Mouse (Mus musculus) heart, embryonic 11.5 days (tissue): Measurements from ENCODE around the gene Adamts15. TPM values are rescaled to one million over a fixed set of nuclear protein-coding genes. Genes with fewer than 3 reads are reported as not detected.

Experiments used
- ATAC-seq: fragments of 200-750 bp; cut with Nextera tagmentation; replicated peaks from 2 replicates; pipeline ENCODE4 v1.8.0; 2017; ENCODE audit warnings: moderate library complexity; ENCODE audit not compliant: insufficient number of reproducible peaks, low FRiP score, low TSS enrichment
- H3K27ac ChIP-seq: fragments of 300-500 bp; sonication (generic); 2 replicates; pipeline ENCODE4 v1.5.1; 2014; ENCODE audit warnings: mild to moderate bottlenecking, low read depth, low read length
- H3K27me3 ChIP-seq: fragments of 300-500 bp; sonication (generic); 2 replicates; pipeline ENCODE4 v1.6.1; 2014; ENCODE audit warnings: mild to moderate bottlenecking, low read length, mixed read lengths; ENCODE audit not compliant: control insufficient read depth, insufficient read depth
- H3K36me3 ChIP-seq: fragments of 300-500 bp; sonication (generic); 2 replicates; pipeline ENCODE4 v1.6.1; 2014; ENCODE audit warnings: mild to moderate bottlenecking, low read length, moderate library complexity, mixed read lengths; ENCODE audit not compliant: control insufficient read depth, insufficient read depth
- H3K4me1 ChIP-seq: fragments of 300-500 bp; sonication (generic); 2 replicates; pipeline ENCODE4 v1.6.1; 2014; ENCODE audit warnings: low read length; ENCODE audit not compliant: control insufficient read depth, insufficient read depth
- H3K4me2 ChIP-seq: fragments of 300-500 bp; sonication (generic); 2 replicates; pipeline ENCODE4 v1.6.1; 2014; ENCODE audit warnings: mild to moderate bottlenecking, moderate library complexity
- H3K4me3 ChIP-seq: fragments of 300-500 bp; sonication (generic); 2 replicates; pipeline ENCODE4 v1.5.1; 2014; ENCODE audit warnings: low read depth, low read length
- H3K9ac ChIP-seq: fragments of 300-500 bp; sonication (generic); 2 replicates; pipeline ENCODE4 v1.6.1; 2014; ENCODE audit warnings: mild to moderate bottlenecking, low read depth, low read length, moderate library complexity
- H3K9me3 ChIP-seq: fragments of 300-500 bp; sonication (generic); replicated peaks from 2 replicates; pipeline ENCODE4 v1.6.1; 2016; ENCODE audit warnings: low read length; ENCODE audit not compliant: control insufficient read depth
- WGBS: fragments of 180-500 bp; shearing (Covaris S2); extraction: QIAGEN DNeasy Blood & Tissue Kit; methylation state at CpG from one replicate; pipeline ENCODE4 v1.1.7; 2014; ENCODE audit not compliant: insufficient replicate concordance; 5-methylcytosine and 5-hydroxymethylcytosine counted together
- polyA plus RNA-seq: library from polyadenylated mRNA; unstranded; fragments of >200 nt; fragmentation: Nextera tagmentation; extraction: Ambion mirVana; gene quantifications from 2 replicates; pipeline ENCODE4 v1.2.1, GENCODE M21; 2014

Gene Adamts15
- polyA plus RNA-seq, 1 experiment from 2014 or later = 5.7 TPM

- ATAC-seq = no peak
- H3K9ac ChIP-seq = no peak overlapping the region
- H3K4me1 ChIP-seq = peaks cover 7% of the 10 kb centered on the region
- 78% methylated on average over 5 of the region's 5 CpGs for WGBS
- no peak overlapping the region for H3K4me3 ChIP-seq
- no peaks in the 10 kb centered on the region for H3K9me3 ChIP-seq
- H3K36me3 ChIP-seq = no peaks in the 10 kb centered on the region
- H3K27me3 ChIP-seq = peaks cover 11% of the 10 kb centered on the region
- H3K4me2 ChIP-seq = no peak overlapping the region
- no peak overlapping the region for H3K27ac ChIP-seq
Observed at GRCm38 (mm10) chr9:30951461-30951860, 29.2 kb upstream of the Adamts15 start.

GRCm38 (mm10) chr9:30950592-30950991, 28.3 kb upstream of the Adamts15 start:
- no peak overlapping the region for H3K9ac ChIP-seq
- 58% methylated on average over 4 of the region's 4 CpGs for WGBS
- peaks cover 16% of the 10 kb centered on the region for H3K27me3 ChIP-seq
- H3K9me3 ChIP-seq = no peaks in the 10 kb centered on the region
- no peak overlapping the region for H3K4me3 ChIP-seq
- no peak for ATAC-seq
- H3K4me2 ChIP-seq = no peak overlapping the region
- H3K4me1 ChIP-seq = peaks cover 7% of the 10 kb centered on the region
- H3K27ac ChIP-seq = no peak overlapping the region
- H3K36me3 ChIP-seq = no peaks in the 10 kb centered on the region

GRCm38 (mm10) chr9:30949971-30950370, 27.7 kb upstream of the Adamts15 start:
- no peak overlapping the region for H3K4me3 ChIP-seq
- peaks cover 17% of the 10 kb centered on the region for H3K27me3 ChIP-seq
- H3K4me1 ChIP-seq = peaks cover 7% of the 10 kb centered on the region
- no peak for ATAC-seq
- no peak overlapping the region for H3K9ac ChIP-seq
- H3K27ac ChIP-seq = no peak overlapping the region
- no peaks in the 10 kb centered on the region for H3K9me3 ChIP-seq
- 72% methylated on average over 4 of the region's 4 CpGs for WGBS
- H3K36me3 ChIP-seq = no peaks in the 10 kb centered on the region
- H3K4me2 ChIP-seq = no peak overlapping the region

GRCm38 (mm10) chr9:30949422-30949821, 27.2 kb upstream of the Adamts15 start:
- H3K36me3 ChIP-seq = no peaks in the 10 kb centered on the region
- no peaks in the 10 kb centered on the region for H3K9me3 ChIP-seq
- H3K27ac ChIP-seq = no peak overlapping the region
- H3K27me3 ChIP-seq = peaks cover 22% of the 10 kb centered on the region
- peaks cover 7% of the 10 kb centered on the region for H3K4me1 ChIP-seq
- WGBS = 59% methylated on average over 3 of the region's 3 CpGs
- no peak overlapping the region for H3K9ac ChIP-seq
- no peak for ATAC-seq
- no peak overlapping the region for H3K4me2 ChIP-seq
- no peak overlapping the region for H3K4me3 ChIP-seq

GRCm38 (mm10) chr9:30945276-30945675, 23.0 kb upstream of the Adamts15 start:
- Histone ChIP-seq H3K4me2 (no peak overlapping the region), H3K9ac (no peak overlapping the region), H3K9me3 (no peaks in the 10 kb centered on the region), H3K4me1 (peaks cover 7% of the 10 kb centered on the region), H3K36me3 (no peaks in the 10 kb centered on the region), H3K4me3 (no peak overlapping the region), H3K27ac (no peak overlapping the region), H3K27me3 (peaks cover 57% of the 10 kb centered on the region)
- ATAC-seq = no peak
- 41% methylated on average over 1 of the region's 1 CpGs for WGBS

- H3K9ac ChIP-seq = no peak overlapping the region
- WGBS = 28% methylated on average over 1 of the region's 1 CpGs
- 0 out of 2 replicates have a peak, but pooled peaks cover 1% of the 10 kb centered on the region for H3K9me3 ChIP-seq
- H3K27me3 ChIP-seq = peaks cover 57% of the 10 kb centered on the region
- H3K27ac ChIP-seq = no peak overlapping the region
- no peak overlapping the region for H3K4me3 ChIP-seq
- H3K36me3 ChIP-seq = no peaks in the 10 kb centered on the region
- no peak for ATAC-seq
- no peak overlapping the region for H3K4me2 ChIP-seq
- H3K4me1 ChIP-seq = peaks cover 5% of the 10 kb centered on the region; the same call in 1 of the 2 replicates
Observed at GRCm38 (mm10) chr9:30944234-30944633, 22.0 kb upstream of the Adamts15 start.

GRCm38 (mm10) chr9:30943341-30943740, 21.1 kb upstream of the Adamts15 start:
- whole genome bisulfite sequencing = 3% methylated on average over 14 of the region's 14 CpGs
- Histone ChIP-seq H3K9ac (peak overlapping the region; percentile 58), H3K4me3 (peak overlapping the region; percentile 61), H3K27ac (no peak overlapping the region), H3K4me1 (peaks cover 5% of the 10 kb centered on the region; the same call in 1 of the 2 replicates), H3K9me3 (0 out of 2 replicates have a peak, but pooled peaks cover 2% of the 10 kb centered on the region), H3K27me3 (peaks cover 54% of the 10 kb centered on the region), H3K4me2 (peak overlapping the region; percentile 100), H3K36me3 (no peaks in the 10 kb centered on the region)
- no peak for ATAC-seq

GRCm38 (mm10) chr9:30942512-30943313, 20.5 kb upstream of the Adamts15 start, which contains the start of gene Adamts8:
Adamts8 (plus strand) TSS chr9:30942562.
- peak within 1 kb of the TSS; percentile 61 for H3K4me3 ChIP-seq
- H3K9me3 ChIP-seq = 0 out of 2 replicates have a peak, but pooled peaks cover 2% of the 10 kb centered on the region
- H3K4me1 ChIP-seq = peaks cover 5% of the 10 kb centered on the region; the same call in 1 of the 2 replicates
- no peak within 1 kb of the TSS for H3K27ac ChIP-seq
- peak within 1 kb of the TSS; percentile 100 for H3K4me2 ChIP-seq
- H3K9ac ChIP-seq = peak within 1 kb of the TSS; percentile 58
- under 1% methylated on average over 92 of the region's 96 CpGs for WGBS
- ATAC-seq = 0 out of 2 replicates have a peak, but pooled peaks have one; percentile 52
- H3K27me3 ChIP-seq = peaks cover 54% of the 10 kb centered on the region
- H3K36me3 ChIP-seq = no peaks in the 10 kb centered on the region
